Mouse (Mus musculus): ENCODE measurements around the gene Dbn1. TPM values are rescaled to one million over a fixed set of nuclear protein-coding genes. Genes with fewer than 3 reads are reported as not detected.

The Dbn1 gene
- polyA plus RNA-seq, 1 experiment from 2014 or later: 43.0 TPM

- no peak overlapping the region for H3K4me2 ChIP-seq (replicated peaks; ENCODE audit: low read depth, low read length)
- H3K9me3 ChIP-seq (ENCODE audit: low read length): no peaks in the 10 kb centered on the region
- no peaks in the 10 kb centered on the region for H3K27me3 ChIP-seq (replicated peaks; ENCODE audit: insufficient read depth, low read length)
- H3K4me3 ChIP-seq (ENCODE audit: low read depth, low read length): no peak overlapping the region
- TF ChIP-seq EP300 (IDR thresholded peaks at IDR 0.05) (no peak), CTCF (IDR thresholded peaks at IDR 0.05) (no peak)
- ATAC-seq (peak; percentile 53), DNase-seq (ENCODE audit: low spot score) (peak; percentile 31)
- H3K9ac ChIP-seq (replicated peaks; ENCODE audit: low read depth): no peak overlapping the region
- H3K27ac ChIP-seq (ENCODE audit: low read length): no peak overlapping the region
- H3K36me3 ChIP-seq (ENCODE audit: insufficient read depth, low read length): peaks cover 19% of the 10 kb centered on the region; the same call in 1 of the 2 replicates
- 88% methylated on average over 16 of the region's 16 CpGs for WGBS
- no peaks in the 10 kb centered on the region; the same call in 1 of the 2 replicates for H3K4me1 ChIP-seq (ENCODE audit: insufficient read depth, low read depth, low read length)
Measured at GRCm38 (mm10) chr13:55451785-55452549, 35.9 kb downstream of the Dbn1 start.

- no peak overlapping the region for H3K27ac ChIP-seq (ENCODE audit: low read length)
Measured at GRCm38 (mm10) chr13:55451296-55451695, 36.6 kb downstream of the Dbn1 start.

GRCm38 (mm10) chr13:55450511-55450980 is 37.4 kb downstream of the Dbn1 start:
- DNase-seq (ENCODE audit: low spot score) (no peak), ATAC-seq (peak; percentile 20; the same call in 1 of the 2 replicates)
- 78% methylated on average over 11 of the region's 11 CpGs for WGBS
- H3K4me1 ChIP-seq (ENCODE audit: insufficient read depth, low read depth, low read length): peaks cover 9% of the 10 kb centered on the region; the same call in 1 of the 2 replicates
- peaks cover 19% of the 10 kb centered on the region; the same call in 1 of the 2 replicates for H3K36me3 ChIP-seq (ENCODE audit: insufficient read depth, low read length)
- no peak overlapping the region for H3K4me2 ChIP-seq (replicated peaks; ENCODE audit: low read depth, low read length)
- H3K9ac ChIP-seq (replicated peaks; ENCODE audit: low read depth): no peak overlapping the region
- H3K4me3 ChIP-seq (ENCODE audit: low read depth, low read length): no peak overlapping the region
- H3K27ac ChIP-seq (ENCODE audit: low read length): no peak overlapping the region
- no peaks in the 10 kb centered on the region for H3K9me3 ChIP-seq (ENCODE audit: low read length)
- TF ChIP-seq EP300 (IDR thresholded peaks at IDR 0.05) (no peak), CTCF (IDR thresholded peaks at IDR 0.05) (no peak)
- H3K27me3 ChIP-seq (replicated peaks; ENCODE audit: insufficient read depth, low read length): no peaks in the 10 kb centered on the region

More at GRCm38 (mm10) chr13:55451296-55451695, 36.6 kb downstream of the Dbn1 start:
- DNase-seq (ENCODE audit: low spot score): no peak
- H3K36me3 ChIP-seq (ENCODE audit: insufficient read depth, low read length): peaks cover 19% of the 10 kb centered on the region; the same call in 1 of the 2 replicates
- no peaks in the 10 kb centered on the region for H3K27me3 ChIP-seq (replicated peaks; ENCODE audit: insufficient read depth, low read length)
- no peak for ATAC-seq
- no peak overlapping the region for H3K4me3 ChIP-seq (ENCODE audit: low read depth, low read length)
- 81% methylated on average over 10 of the region's 10 CpGs for WGBS
- TF ChIP-seq CTCF (IDR thresholded peaks at IDR 0.05): no peak
- TF ChIP-seq EP300 (IDR thresholded peaks at IDR 0.05): no peak
- no peak overlapping the region for H3K4me2 ChIP-seq (replicated peaks; ENCODE audit: low read depth, low read length)
- no peaks in the 10 kb centered on the region for H3K9me3 ChIP-seq (ENCODE audit: low read length)
- H3K4me1 ChIP-seq (ENCODE audit: insufficient read depth, low read depth, low read length): peaks cover 2% of the 10 kb centered on the region; the same call in 1 of the 2 replicates
- H3K9ac ChIP-seq (replicated peaks; ENCODE audit: low read depth): no peak overlapping the region

GRCm38 (mm10) chr13:55449679-55450441 is 38.1 kb downstream of the Dbn1 start:
- H3K9me3 ChIP-seq (ENCODE audit: low read length): no peaks in the 10 kb centered on the region
- H3K27ac ChIP-seq (ENCODE audit: low read length): no peak overlapping the region
- no peak overlapping the region for H3K4me3 ChIP-seq (ENCODE audit: low read depth, low read length)
- no peak overlapping the region for H3K4me2 ChIP-seq (replicated peaks; ENCODE audit: low read depth, low read length)
- DNase-seq (ENCODE audit: low spot score) (no peak), ATAC-seq (no peak)
- peaks cover 19% of the 10 kb centered on the region; the same call in 1 of the 2 replicates for H3K36me3 ChIP-seq (ENCODE audit: insufficient read depth, low read length)
- no peaks in the 10 kb centered on the region for H3K27me3 ChIP-seq (replicated peaks; ENCODE audit: insufficient read depth, low read length)
- no peak overlapping the region for H3K9ac ChIP-seq (replicated peaks; ENCODE audit: low read depth)
- WGBS: 85% methylated on average over 17 of the region's 17 CpGs
- H3K4me1 ChIP-seq (ENCODE audit: insufficient read depth, low read depth, low read length): peaks cover 10% of the 10 kb centered on the region; the same call in 1 of the 2 replicates
- TF ChIP-seq CTCF (IDR thresholded peaks at IDR 0.05) (peak; percentile 33), EP300 (IDR thresholded peaks at IDR 0.05) (no peak)

GRCm38 (mm10) chr13:55449205-55449604 is 38.7 kb downstream of the Dbn1 start:
- H3K27ac ChIP-seq (ENCODE audit: low read length): no peak overlapping the region
- peaks cover 16% of the 10 kb centered on the region; the same call in 1 of the 2 replicates for H3K36me3 ChIP-seq (ENCODE audit: insufficient read depth, low read length)
- H3K27me3 ChIP-seq (replicated peaks; ENCODE audit: insufficient read depth, low read length): no peaks in the 10 kb centered on the region
- ATAC-seq: no peak
- TF ChIP-seq CTCF (IDR thresholded peaks at IDR 0.05) (no peak), EP300 (IDR thresholded peaks at IDR 0.05) (no peak)
- peaks cover 10% of the 10 kb centered on the region; the same call in 1 of the 2 replicates for H3K4me1 ChIP-seq (ENCODE audit: insufficient read depth, low read depth, low read length)
- DNase-seq (ENCODE audit: low spot score): no peak
- H3K9me3 ChIP-seq (ENCODE audit: low read length): no peaks in the 10 kb centered on the region
- 89% methylated on average over 9 of the region's 9 CpGs for WGBS
- no peak overlapping the region for H3K4me2 ChIP-seq (replicated peaks; ENCODE audit: low read depth, low read length)
- no peak overlapping the region for H3K9ac ChIP-seq (replicated peaks; ENCODE audit: low read depth)
- H3K4me3 ChIP-seq (ENCODE audit: low read depth, low read length): no peak overlapping the region

GRCm38 (mm10) chr13:55448131-55448530 is 39.8 kb downstream of the Dbn1 start:
- TF ChIP-seq EP300 (IDR thresholded peaks at IDR 0.05): no peak
- no peak for TF ChIP-seq CTCF (IDR thresholded peaks at IDR 0.05)
- no peak for DNase-seq (ENCODE audit: low spot score)
- Histone ChIP-seq H3K9ac (replicated peaks; ENCODE audit: low read depth) (no peak overlapping the region), H3K27ac (ENCODE audit: low read length) (no peak overlapping the region), H3K36me3 (ENCODE audit: insufficient read depth, low read length) (0 out of 2 replicates have a peak, but pooled peaks cover 7% of the 10 kb centered on the region), H3K4me2 (replicated peaks; ENCODE audit: low read depth, low read length) (no peak overlapping the region), H3K4me1 (ENCODE audit: insufficient read depth, low read depth, low read length) (peaks cover 10% of the 10 kb centered on the region; the same call in 1 of the 2 replicates), H3K27me3 (replicated peaks; ENCODE audit: insufficient read depth, low read length) (no peaks in the 10 kb centered on the region), H3K4me3 (ENCODE audit: low read depth, low read length) (no peak overlapping the region), H3K9me3 (ENCODE audit: low read length) (no peaks in the 10 kb centered on the region)
- 91% methylated on average over 5 of the region's 5 CpGs for WGBS
- ATAC-seq: no peak
